Mouse (Mus musculus) cortical plate, adult 2 months (tissue): ENCODE data around the gene Yipf3.

Source experiments
- CTCF ChIP-seq: fragments of 200-500 bp; IDR thresholded peaks from 2 replicates; pipeline ENCODE4 v1.5.1; 2011; ENCODE audit warnings: mild to moderate bottlenecking, control low read depth, low read length; ENCODE audit not compliant: insufficient read depth; ENCODE audit errors: extremely low read depth
- POLR2A ChIP-seq: fragments of 200-500 bp; IDR thresholded peaks from 2 replicates; pipeline ENCODE4 v1.6.1; 2011; ENCODE audit warnings: mild to moderate bottlenecking, low read length, control low read depth; ENCODE audit not compliant: insufficient read depth; ENCODE audit errors: extremely low read depth

GRCm38 (mm10) chr17:46251174-46251573 is 3.3 kb downstream of the Yipf3 start:
- no peak for TF ChIP-seq CTCF
- TF ChIP-seq POLR2A: no peak
